Mouse (Mus musculus) spleen, embryonic (tissue): ENCODE data around the gene Galnt17.

ENCODE experiments used
- CTCF ChIA-PET: fragments of 350-600 bp; sonication (Branson Sonifier 250); formaldehyde crosslinking; loops from one replicate; lab custom pipeline; 2022; lab: Charles Lee

The Galnt17 gene

GRCm38 (mm10) chr5:131022396-131022993, 285.8 kb downstream of the Galnt17 start:
- CTCF ChIA-PET, result no interaction called here

DNA sequence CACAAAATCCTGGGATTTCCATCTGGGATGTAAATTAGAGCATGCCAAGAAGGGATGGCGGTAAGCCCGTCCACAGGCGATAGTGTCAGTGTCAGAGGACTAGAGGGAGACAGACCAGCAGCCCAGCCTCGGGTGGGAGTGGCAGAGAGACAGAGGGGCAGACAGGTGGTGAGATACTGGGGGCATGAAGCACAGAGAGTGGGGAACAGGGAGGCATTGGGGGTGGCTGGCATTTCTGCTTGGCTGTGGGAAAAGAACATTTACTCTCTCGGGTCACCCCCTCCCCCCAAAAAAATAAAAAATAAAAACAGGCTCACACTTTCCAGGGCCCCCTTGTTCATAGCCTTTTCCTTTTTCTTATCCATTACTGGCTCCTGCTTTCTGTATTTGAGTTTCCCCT, 287.4 kb downstream of the Galnt17 start:
- CTCF ChIA-PET, result interaction anchor here (0.6 kb wide), 1 partner anchor 14 kb away, joined by 4 read pairs; no protein-coding TSS in a partner anchor

- CTCF ChIA-PET, result interaction anchor here (0.6 kb wide), 1 partner anchor 66 kb away, joined by 11 read pairs; no protein-coding TSS in a partner anchor
These were observed 288.8 kb downstream of the Galnt17 start for GRCm38 (mm10) chr5:131019346-131019965.

DNA sequence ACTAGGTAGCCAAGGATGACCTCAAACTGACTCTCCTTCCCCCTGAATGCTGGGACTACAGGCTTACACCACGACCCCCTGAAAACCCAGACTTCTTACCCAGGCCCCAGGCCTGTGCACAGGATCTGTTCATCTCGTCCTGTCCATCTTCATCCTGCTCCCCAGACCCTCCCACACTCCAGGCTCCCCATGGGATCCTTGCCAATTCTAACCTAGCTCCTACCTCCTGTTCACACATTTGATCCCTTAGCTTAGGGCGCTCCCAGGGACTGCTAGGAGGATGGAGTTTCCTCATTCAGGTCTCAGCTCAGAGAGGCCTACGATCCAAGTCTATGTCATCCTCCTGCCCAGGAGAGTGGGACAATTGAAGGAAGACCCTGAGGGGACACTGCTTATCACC, 292.2 kb downstream of the Galnt17 start:
- CTCF ChIA-PET, result no interaction called here

- CTCF ChIA-PET, result no interaction called here
These were observed 293.0 kb downstream of the Galnt17 start for GRCm38 (mm10) chr5:131015341-131015740.

- CTCF ChIA-PET, result no interaction called here
These were observed 294.5 kb downstream of the Galnt17 start for GRCm38 (mm10) chr5:131013816-131014215.

DNA sequence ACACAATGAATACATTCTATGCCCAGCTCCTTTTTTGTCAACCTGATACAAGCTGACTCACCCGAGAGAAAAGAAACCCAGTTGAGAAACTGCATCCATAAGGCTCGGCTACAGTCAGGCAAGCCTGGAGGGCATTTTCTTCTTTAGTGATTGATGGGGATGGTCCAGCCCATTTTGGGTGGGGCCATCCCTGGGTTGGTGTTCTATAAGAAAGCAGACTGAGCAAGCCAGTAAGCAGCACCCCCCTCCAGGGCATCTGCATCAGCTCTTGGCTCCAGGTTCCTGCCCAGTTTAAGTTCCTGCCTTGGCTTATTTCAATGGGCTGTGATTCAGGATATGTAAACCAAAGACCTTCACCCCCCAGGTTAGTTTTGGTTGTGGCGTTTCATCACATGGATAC, 295.2 kb downstream of the Galnt17 start:
- CTCF ChIA-PET, result no interaction called here

DNA sequence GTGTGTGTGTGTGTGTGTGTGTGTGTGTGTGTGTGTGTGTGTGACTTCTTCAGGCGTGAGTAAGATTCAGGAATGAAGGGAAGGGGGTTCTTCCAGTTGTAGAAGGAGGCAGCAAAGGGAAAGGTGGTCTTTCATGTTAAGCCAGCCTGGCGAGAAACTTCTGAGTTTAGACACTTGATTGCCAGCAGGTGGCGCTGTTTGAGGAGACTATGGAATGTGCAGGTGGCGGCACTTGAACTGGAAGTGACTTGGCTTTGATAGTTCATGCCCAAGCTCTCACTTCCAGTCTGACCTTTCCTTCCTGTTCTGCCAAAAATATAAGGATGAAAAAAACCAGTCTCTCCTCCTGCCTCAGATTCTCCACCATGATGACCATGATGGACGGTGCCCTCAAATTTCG, 298.8 kb downstream of the Galnt17 start:
- CTCF ChIA-PET, result no interaction called here

DNA sequence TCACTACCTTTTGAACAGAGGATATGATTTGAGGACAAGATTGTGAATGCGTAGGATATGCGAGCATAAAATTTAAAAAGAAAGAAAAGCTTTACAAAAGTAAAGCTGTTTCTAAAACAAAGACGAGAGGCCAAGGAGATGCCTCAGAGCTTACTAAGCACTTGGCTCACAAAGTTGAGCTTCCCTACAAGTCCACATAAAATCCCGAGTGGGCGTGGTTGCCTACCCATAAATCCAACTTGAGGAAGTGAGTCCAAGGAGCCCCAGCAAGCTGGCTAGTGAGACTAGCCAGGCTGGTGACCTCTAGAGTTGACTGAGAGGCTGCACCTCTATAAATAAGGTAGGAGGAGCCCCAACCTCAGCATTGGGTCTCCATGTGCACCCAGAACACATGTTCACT, 299.8 kb downstream of the Galnt17 start:
- CTCF ChIA-PET, result no interaction called here

DNA sequence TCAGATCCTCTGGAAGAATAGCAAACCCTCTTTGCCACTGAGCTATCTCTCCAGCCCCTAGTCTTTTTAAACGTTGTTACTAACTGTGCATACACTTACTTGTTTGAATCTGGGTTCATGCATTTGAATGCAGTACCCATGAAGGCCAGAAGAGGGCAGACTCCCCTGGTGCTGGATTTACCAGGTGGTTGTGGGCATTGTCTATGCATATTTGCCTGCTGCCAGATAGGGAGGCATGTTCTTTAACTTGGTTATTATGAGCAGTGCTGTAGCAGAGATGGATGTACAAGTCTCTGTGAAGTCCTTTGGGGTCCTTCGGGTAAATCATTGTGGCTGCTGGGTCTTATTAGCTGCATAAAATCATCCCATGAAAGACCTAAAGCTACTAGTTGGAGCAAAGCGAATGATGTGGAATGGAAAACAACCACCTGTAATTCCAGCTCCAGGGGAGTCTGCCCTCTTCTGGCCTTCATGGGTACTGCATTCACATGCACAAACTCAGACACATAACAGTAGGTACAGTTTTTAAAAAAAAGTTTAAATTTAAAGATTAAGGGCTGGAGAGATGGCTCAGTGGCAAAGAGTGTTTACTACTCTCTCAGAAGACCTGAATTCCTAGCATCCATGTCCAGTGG, 300.3 kb downstream of the Galnt17 start:
- CTCF ChIA-PET, result no interaction called here

- CTCF ChIA-PET, result interaction anchor here (0.5 kb wide), 1 partner anchor 13 kb away, joined by 4 read pairs; no protein-coding TSS in a partner anchor
These were observed 301.1 kb downstream of the Galnt17 start for GRCm38 (mm10) chr5:131007198-131007597.

- CTCF ChIA-PET, result no interaction called here
These were observed 301.8 kb downstream of the Galnt17 start for GRCm38 (mm10) chr5:131006524-131006923.

GRCm38 (mm10) chr5:131000572-131000971, 307.7 kb downstream of the Galnt17 start:
- CTCF ChIA-PET, result no interaction called here

- CTCF ChIA-PET, result no interaction called here
These were observed 329.0 kb downstream of the Galnt17 start for GRCm38 (mm10) chr5:130979321-130979720.

DNA sequence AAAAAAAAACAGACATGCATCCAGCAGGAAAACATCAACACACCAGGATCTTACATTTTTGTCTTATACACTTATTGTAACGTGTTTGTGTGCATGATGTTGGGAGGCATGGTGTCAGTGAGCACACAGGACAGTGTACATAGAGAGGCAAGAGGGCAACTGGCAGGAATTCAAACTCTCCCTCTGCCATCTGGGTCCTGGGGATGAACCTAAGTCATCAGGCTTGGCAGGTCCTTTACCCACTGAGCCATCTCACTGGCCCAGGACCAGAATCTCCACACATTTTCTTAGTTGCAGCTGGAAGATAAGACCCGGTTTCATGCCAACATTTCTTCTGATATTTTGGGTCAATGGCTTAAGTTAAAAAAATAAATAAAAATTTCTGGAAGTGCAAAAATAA, 329.4 kb downstream of the Galnt17 start:
- CTCF ChIA-PET, result no interaction called here

GRCm38 (mm10) chr5:130977999-130978398, 330.3 kb downstream of the Galnt17 start:
- CTCF ChIA-PET, result no interaction called here

DNA sequence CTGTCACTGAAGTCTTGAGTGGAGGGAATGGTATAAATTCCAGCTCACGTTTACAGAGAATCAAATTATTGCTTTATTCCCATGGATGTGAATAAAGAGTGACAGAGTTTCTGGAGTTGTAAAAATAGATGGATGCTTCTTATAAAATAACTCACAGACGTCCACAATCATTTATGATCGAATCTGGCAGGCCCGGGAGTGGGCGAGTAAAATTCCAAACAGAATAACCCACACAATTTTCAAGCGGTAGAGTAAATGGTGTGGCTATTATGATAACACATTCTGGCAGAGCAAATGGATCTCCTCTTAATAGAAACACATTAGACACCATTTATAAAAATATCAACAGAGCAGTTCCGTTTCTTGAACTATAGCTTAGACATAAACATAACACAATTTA, 355.9 kb downstream of the Galnt17 start:
- CTCF ChIA-PET, result no interaction called here

- CTCF ChIA-PET, result no interaction called here
These were observed 357.4 kb downstream of the Galnt17 start for GRCm38 (mm10) chr5:130950894-130951400.

DNA sequence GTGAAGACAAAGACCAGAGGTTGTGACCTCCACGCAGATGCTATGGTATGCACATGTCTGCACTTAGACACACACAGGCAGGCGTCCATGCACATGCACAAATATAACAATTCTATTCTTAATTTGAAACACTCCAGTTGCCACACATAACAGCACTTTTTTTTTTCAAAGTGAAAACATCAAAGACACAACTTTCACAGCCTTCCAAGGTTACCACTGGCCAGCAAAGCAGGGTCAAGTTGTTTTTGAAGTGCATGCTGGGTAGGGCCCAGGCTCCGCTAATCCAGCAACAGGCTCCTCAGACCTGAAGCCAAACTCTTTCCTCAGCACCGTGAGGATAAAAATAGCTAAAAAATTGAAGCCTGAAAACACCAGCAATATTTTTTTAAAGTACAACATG, 357.9 kb downstream of the Galnt17 start:
- CTCF ChIA-PET, result interaction anchor here (0.6 kb wide), 1 partner anchor 52 kb away, joined by 3 read pairs; no protein-coding TSS in a partner anchor

DNA sequence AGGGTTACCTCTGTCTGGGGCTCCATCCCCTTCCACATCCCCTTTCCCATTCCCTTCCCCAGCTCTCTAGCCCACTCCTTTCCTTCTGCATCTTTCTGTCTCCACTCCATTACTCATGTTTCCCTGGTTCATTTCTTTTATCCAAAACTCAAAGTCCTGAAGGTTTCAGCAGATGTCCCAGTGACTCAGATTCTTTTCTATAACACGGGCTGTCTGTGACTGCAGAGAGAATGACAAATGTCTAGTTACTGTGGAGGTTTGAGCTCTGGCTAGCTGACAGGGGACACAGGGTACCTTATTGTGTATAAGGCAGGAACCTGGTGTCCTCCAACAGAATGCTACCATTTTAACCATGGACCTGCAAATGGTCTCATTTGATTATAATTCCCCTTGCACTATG, 358.6 kb downstream of the Galnt17 start:
- CTCF ChIA-PET, result interaction anchor here (0.6 kb wide), 1 partner anchor 53 kb away, joined by 3 read pairs; no protein-coding TSS in a partner anchor

DNA sequence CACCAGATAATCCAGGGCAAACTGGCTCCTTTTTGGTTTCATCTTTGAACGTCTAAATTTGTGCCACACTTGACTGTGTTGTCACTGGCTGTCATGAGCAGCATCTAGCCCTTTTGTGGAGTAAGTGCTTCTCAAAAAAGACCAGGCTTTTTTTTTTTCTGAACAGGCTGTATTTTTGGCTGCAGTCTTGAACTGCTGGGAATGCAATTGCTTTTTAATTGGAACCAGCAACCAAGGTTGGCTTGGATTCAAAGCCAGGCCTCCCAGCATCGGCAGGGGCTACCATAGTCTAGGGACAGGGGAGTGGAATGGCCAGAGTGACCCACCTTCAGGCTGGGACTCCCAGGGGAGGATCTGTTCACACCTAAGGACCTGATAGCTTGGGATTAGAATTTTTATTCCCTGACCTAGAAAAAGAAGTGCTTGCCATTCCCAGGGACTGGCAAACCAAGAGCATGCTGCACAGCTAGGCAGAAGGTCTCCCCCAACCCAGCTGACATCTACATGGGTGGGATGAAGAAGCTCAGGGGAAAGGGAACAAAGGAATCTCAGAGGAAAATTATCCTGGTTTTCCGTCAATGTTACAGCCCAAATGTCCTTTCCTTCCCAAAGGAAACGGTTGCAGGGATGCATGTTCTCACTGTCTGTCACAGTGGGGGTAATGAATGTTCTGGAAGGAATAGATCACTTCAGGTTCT, 369.2 kb downstream of the Galnt17 start:
- CTCF ChIA-PET, result no interaction called here

DNA sequence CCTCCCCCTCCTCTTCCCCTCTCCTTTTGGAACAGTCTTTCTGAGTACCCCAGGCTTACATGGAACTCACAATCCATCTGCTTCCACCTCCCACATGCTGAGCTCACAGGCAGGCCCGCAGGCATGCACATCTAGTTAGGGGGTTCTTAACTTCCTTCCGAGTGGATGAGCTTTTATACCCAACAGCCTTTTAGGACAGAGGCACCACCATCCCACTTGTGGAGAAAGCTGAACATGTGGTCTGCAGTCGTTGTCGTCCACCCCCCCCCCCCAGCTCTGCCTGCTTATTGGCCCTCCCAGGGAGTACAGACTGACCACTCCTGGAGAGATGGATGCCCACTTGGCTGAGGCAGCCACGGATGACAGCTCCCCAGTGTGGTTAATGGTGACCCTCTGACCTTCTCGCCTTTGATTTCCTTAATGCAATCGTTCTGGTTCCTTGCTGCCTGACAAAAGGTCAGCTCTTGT, 370.0 kb downstream of the Galnt17 start:
- CTCF ChIA-PET, result interaction anchor here (0.6 kb wide), 1 partner anchor 228 kb away, joined by 3 read pairs; no protein-coding TSS in a partner anchor
